Mouse (Mus musculus): ENCODE measurements around the gene Limk2. TPM values are rescaled to one million over a fixed set of nuclear protein-coding genes. Genes with fewer than 3 reads are reported as not detected.
A peak's percentile ranks its signal among the peaks of the same experiment; 100 is the strongest.

Limk2 gene
- polyA plus RNA-seq, 1 experiment, result 21.6 TPM

DNA sequence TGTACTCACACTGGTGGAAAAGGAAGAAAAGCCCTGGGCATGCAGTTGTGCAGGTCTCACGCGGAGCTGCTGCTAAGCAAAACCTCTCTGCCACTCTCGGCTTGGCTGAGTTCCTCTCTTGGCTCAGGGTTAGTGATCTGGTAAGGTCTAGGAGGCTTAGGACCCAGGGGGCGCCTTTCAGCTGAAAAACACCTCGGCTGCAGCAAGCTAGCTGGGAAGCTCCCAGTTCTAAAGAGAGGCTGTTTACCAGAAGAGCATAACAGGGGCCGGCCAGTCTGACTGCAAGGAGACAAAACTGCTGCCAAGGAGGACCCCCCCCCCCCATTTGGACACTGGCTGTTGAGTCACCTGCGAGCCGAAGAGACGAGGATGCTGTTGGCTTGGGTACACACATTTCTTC, 78.4 kb downstream of the Limk2 start:
- no peak for TF ChIP-seq MYOG (IDR thresholded peaks at IDR 0.05; ENCODE audit: control insufficient read depth, extremely low read depth, insufficient read length)
- TF ChIP-seq MYOD1 (IDR thresholded peaks at IDR 0.05; ENCODE audit: control insufficient read depth, insufficient read length, low read depth), result no peak
- no peak for TF ChIP-seq FOSL1 (IDR thresholded peaks at IDR 0.05; ENCODE audit: insufficient read depth, low read length, poor library complexity, severe bottlenecking)
- TF ChIP-seq MAX (IDR thresholded peaks at IDR 0.05), result no peak
- no peak for TF ChIP-seq CEBPB (IDR thresholded peaks at IDR 0.05; ENCODE audit: low read depth)
- TF ChIP-seq CTCF (IDR thresholded peaks at IDR 0.05; ENCODE audit: control insufficient read depth, insufficient read depth, insufficient read length), result no peak
- no peak for TF ChIP-seq USF1 (IDR thresholded peaks at IDR 0.05; ENCODE audit: low read depth)
- Histone ChIP-seq H3K27me3 (ENCODE audit: control insufficient read depth, insufficient read depth, insufficient read length) (no peaks in the 10 kb centered on the region), H3K79me2 (ENCODE audit: control insufficient read depth, insufficient read depth) (no peaks in the 10 kb centered on the region), H3K4me3 (ENCODE audit: insufficient read depth, poor library complexity, severe bottlenecking) (no peak overlapping the region), H3ac (ENCODE audit: control insufficient read depth, insufficient read length, low read depth) (peak overlapping the region; percentile 29), H3K79me3 (ENCODE audit: low read depth) (no peaks in the 10 kb centered on the region), H3K36me3 (ENCODE audit: control insufficient read depth, insufficient read depth) (no peaks in the 10 kb centered on the region)

DNA sequence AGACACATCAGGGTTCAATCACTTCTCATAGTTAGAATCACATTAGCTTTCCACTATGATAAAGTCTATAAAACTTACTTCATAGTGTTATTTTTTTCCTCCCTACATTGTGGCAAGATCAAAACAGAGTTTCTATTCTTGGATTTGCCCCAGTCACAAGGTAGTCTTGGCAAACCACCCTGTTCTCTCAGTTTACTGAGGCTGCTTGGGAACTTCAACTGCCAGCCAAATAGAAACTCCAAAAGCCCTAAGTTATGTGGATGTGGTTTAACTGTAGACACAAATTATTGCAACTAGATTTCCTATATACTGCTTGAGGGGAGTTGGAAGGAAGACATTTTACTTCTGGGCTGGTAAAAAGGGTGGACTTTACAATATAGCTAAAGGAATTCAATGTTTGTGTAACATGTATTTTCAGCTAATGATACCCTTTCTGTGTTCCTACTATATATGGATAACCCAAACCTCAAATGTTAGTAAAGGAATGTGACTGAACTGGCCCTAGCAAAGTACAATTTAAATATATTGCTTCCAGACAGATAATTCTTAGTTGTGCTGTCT, 79.0 kb downstream of the Limk2 start, which contains the start of gene Pik3ip1:
Gene Pik3ip1, plus strand, starts transcription at position 511 of the 561 bp plus-strand sequence.
- Histone ChIP-seq H3K79me2 (ENCODE audit: control insufficient read depth, insufficient read depth) (no peaks in the 10 kb centered on the region), H3K36me3 (ENCODE audit: control insufficient read depth, insufficient read depth) (no peaks in the 10 kb centered on the region), H3K4me3 (ENCODE audit: insufficient read depth, poor library complexity, severe bottlenecking) (no peak within 1 kb of the TSS), H3K79me3 (ENCODE audit: low read depth) (no peaks in the 10 kb centered on the region), H3K27me3 (ENCODE audit: control insufficient read depth, insufficient read depth, insufficient read length) (no peaks in the 10 kb centered on the region), H3ac (ENCODE audit: control insufficient read depth, insufficient read length, low read depth) (peak within 1 kb of the TSS; percentile 29)
- TF ChIP-seq FOSL1 (IDR thresholded peaks at IDR 0.05; ENCODE audit: insufficient read depth, low read length, poor library complexity, severe bottlenecking) (no peak), MYOG (IDR thresholded peaks at IDR 0.05; ENCODE audit: control insufficient read depth, extremely low read depth, insufficient read length) (no peak), CTCF (IDR thresholded peaks at IDR 0.05; ENCODE audit: control insufficient read depth, insufficient read depth, insufficient read length) (no peak), CEBPB (IDR thresholded peaks at IDR 0.05; ENCODE audit: low read depth) (no peak), MAX (IDR thresholded peaks at IDR 0.05) (no peak), MYOD1 (IDR thresholded peaks at IDR 0.05; ENCODE audit: control insufficient read depth, insufficient read length, low read depth) (no peak), USF1 (IDR thresholded peaks at IDR 0.05; ENCODE audit: low read depth) (no peak)

GRCm38 (mm10) chr11:3328806-3329775, 79.9 kb downstream of the Limk2 start:
- Histone ChIP-seq H3K79me3 (ENCODE audit: low read depth) (no peaks in the 10 kb centered on the region), H3K27me3 (ENCODE audit: control insufficient read depth, insufficient read depth, insufficient read length) (no peaks in the 10 kb centered on the region), H3K79me2 (ENCODE audit: control insufficient read depth, insufficient read depth) (no peaks in the 10 kb centered on the region), H3K36me3 (ENCODE audit: control insufficient read depth, insufficient read depth) (no peaks in the 10 kb centered on the region), H3ac (ENCODE audit: control insufficient read depth, insufficient read length, low read depth) (no peak overlapping the region), H3K4me3 (ENCODE audit: insufficient read depth, poor library complexity, severe bottlenecking) (no peak overlapping the region)
- TF ChIP-seq USF1 (IDR thresholded peaks at IDR 0.05; ENCODE audit: low read depth), result no peak
- no peak for TF ChIP-seq CTCF (IDR thresholded peaks at IDR 0.05; ENCODE audit: control insufficient read depth, insufficient read depth, insufficient read length)
- no peak for TF ChIP-seq FOSL1 (IDR thresholded peaks at IDR 0.05; ENCODE audit: insufficient read depth, low read length, poor library complexity, severe bottlenecking)
- TF ChIP-seq MYOG (IDR thresholded peaks at IDR 0.05; ENCODE audit: control insufficient read depth, extremely low read depth, insufficient read length), result no peak
- no peak for TF ChIP-seq MYOD1 (IDR thresholded peaks at IDR 0.05; ENCODE audit: control insufficient read depth, insufficient read length, low read depth)
- TF ChIP-seq CEBPB (IDR thresholded peaks at IDR 0.05; ENCODE audit: low read depth), result no peak
- no peak for TF ChIP-seq MAX (IDR thresholded peaks at IDR 0.05)

DNA sequence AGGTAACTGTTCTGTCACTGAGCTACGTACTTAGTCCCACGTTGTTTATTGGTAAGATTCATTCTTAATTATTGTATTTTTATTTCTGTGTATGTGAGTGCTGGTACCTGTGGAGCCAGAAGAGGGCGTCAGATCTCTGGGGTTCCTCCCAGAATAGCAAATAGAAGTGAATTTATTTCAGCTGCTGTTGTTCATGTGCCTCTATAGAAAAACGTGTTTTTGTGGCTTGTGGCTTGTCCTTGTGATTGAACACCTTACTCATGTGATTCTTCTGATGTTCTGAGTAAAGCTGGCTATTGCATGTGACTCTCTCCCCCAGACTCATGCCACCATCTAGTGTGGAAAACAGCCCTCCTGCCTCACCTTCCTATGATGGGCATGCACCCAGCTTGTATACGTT, 80.7 kb downstream of the Limk2 start:
- H3K36me3 ChIP-seq (ENCODE audit: control insufficient read depth, insufficient read depth), result no peaks in the 10 kb centered on the region
- H3K79me3 ChIP-seq (ENCODE audit: low read depth), result no peaks in the 10 kb centered on the region
- no peaks in the 10 kb centered on the region for H3K79me2 ChIP-seq (ENCODE audit: control insufficient read depth, insufficient read depth)
- TF ChIP-seq MYOD1 (IDR thresholded peaks at IDR 0.05; ENCODE audit: control insufficient read depth, insufficient read length, low read depth), result no peak
- no peak for TF ChIP-seq CTCF (IDR thresholded peaks at IDR 0.05; ENCODE audit: control insufficient read depth, insufficient read depth, insufficient read length)
- TF ChIP-seq MYOG (IDR thresholded peaks at IDR 0.05; ENCODE audit: control insufficient read depth, extremely low read depth, insufficient read length), result no peak
- no peak for TF ChIP-seq CEBPB (IDR thresholded peaks at IDR 0.05; ENCODE audit: low read depth)
- no peak for TF ChIP-seq FOSL1 (IDR thresholded peaks at IDR 0.05; ENCODE audit: insufficient read depth, low read length, poor library complexity, severe bottlenecking)
- no peak for TF ChIP-seq USF1 (IDR thresholded peaks at IDR 0.05; ENCODE audit: low read depth)
- no peak for TF ChIP-seq MAX (IDR thresholded peaks at IDR 0.05)
- H3K4me3 ChIP-seq (ENCODE audit: insufficient read depth, poor library complexity, severe bottlenecking), result no peak overlapping the region
- H3K27me3 ChIP-seq (ENCODE audit: control insufficient read depth, insufficient read depth, insufficient read length), result no peaks in the 10 kb centered on the region
- H3ac ChIP-seq (ENCODE audit: control insufficient read depth, insufficient read length, low read depth), result no peak overlapping the region

GRCm38 (mm10) chr11:3318286-3318685, 90.7 kb downstream of the Limk2 start:
- Histone ChIP-seq H3ac (ENCODE audit: control insufficient read depth, insufficient read length, low read depth) (no peak overlapping the region), H3K79me2 (ENCODE audit: control insufficient read depth, insufficient read depth) (no peaks in the 10 kb centered on the region), H3K4me3 (ENCODE audit: insufficient read depth, poor library complexity, severe bottlenecking) (no peak overlapping the region), H3K27me3 (ENCODE audit: control insufficient read depth, insufficient read depth, insufficient read length) (no peaks in the 10 kb centered on the region), H3K79me3 (ENCODE audit: low read depth) (no peaks in the 10 kb centered on the region), H3K36me3 (ENCODE audit: control insufficient read depth, insufficient read depth) (no peaks in the 10 kb centered on the region)
- no peak for TF ChIP-seq USF1 (IDR thresholded peaks at IDR 0.05; ENCODE audit: low read depth)
- no peak for TF ChIP-seq CTCF (IDR thresholded peaks at IDR 0.05; ENCODE audit: control insufficient read depth, insufficient read depth, insufficient read length)
- TF ChIP-seq MYOG (IDR thresholded peaks at IDR 0.05; ENCODE audit: control insufficient read depth, extremely low read depth, insufficient read length), result no peak
- no peak for TF ChIP-seq MYOD1 (IDR thresholded peaks at IDR 0.05; ENCODE audit: control insufficient read depth, insufficient read length, low read depth)
- no peak for TF ChIP-seq CEBPB (IDR thresholded peaks at IDR 0.05; ENCODE audit: low read depth)
- TF ChIP-seq FOSL1 (IDR thresholded peaks at IDR 0.05; ENCODE audit: insufficient read depth, low read length, poor library complexity, severe bottlenecking), result no peak
- TF ChIP-seq MAX (IDR thresholded peaks at IDR 0.05), result no peak
